Mouse (Mus musculus): ENCODE results near the gene 2310057J18Rik.
"Not testable (repeated sequence)": the region's sequence is repeated elsewhere in the genome, so short reads cannot be mapped to it uniquely, and the experiment has no call there.

Gene 2310057J18Rik

DNA sequence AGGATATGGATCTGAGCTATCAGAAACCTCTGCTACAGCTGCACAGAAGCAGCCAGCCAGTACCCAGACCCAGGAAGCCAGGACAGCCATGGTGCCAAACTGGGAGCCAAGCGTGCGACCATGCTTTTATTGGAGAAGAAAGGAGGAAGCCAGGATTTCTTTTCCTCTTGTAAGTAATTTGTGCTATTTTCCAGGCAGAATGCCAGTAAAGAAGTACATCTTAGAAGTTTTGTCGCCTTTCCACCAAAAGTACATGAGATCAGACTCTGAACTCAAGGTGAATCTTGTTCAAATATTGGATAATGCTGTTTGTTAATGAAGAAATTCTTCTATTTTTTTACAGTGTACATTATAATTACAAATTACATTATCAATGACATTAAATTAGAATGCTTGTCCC, at the start of gene 2310057J18Rik:
Gene 2310057J18Rik (minus strand): TSS at position 101 of the 400 bp plus-strand sequence.
- no peak for DNase-seq

DNA sequence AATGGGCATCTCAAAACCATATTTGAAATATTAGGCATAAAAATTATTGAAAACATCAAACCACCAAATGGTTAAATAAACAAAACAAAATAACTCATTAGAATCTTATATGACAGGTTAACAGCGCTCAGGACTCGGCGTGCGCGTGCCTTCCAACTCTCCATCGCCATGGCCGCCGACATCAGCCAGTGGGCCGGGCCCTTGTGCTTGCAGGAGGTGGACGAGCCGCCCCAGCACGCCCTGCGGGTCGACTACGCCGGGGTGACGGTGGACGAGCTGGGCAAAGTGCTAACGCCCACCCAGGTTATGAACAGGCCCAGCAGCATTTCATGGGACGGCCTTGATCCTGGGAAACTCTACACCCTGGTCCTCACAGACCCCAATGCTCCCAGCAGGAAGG, 43.9 kb upstream of the 2310057J18Rik start:
- DNase-seq = not testable (repeated sequence)

DNA sequence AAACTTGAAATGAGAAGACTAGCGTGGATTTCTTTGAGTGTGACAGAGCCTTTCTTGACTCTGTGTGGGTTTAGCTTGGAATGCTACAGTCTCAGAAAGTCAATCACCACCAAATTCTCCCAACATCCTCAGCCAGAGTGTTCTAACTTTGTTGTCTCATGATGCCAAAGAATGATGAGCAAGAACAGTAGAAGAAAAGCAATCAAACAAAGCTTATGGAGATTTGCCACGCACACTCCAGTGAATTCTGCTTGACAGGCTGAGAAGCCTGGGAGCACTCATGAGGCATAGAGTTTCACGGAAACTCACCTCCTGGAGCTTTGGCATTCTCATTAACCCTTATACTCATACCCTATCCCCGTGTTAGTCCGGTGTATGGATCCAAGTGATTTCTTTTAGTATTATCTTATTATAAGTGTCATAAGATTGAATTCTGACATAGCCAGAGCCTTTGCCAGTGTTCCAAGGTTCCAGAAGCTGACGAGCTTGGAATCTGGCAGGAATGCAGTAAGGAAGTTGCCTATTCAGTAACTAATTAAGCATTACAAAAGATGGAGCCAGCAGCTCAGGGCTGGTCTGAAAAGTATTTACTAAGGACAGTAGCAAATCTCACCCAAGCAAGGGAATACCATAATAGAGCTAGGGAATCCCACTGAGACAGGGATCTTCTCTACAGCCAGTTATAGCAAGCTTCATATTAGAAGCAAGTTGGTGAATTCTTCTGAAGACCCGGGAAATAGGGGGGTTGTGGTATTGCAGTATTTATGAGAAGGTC, 33.6 kb upstream of the 2310057J18Rik start:
- no peak for DNase-seq

DNA sequence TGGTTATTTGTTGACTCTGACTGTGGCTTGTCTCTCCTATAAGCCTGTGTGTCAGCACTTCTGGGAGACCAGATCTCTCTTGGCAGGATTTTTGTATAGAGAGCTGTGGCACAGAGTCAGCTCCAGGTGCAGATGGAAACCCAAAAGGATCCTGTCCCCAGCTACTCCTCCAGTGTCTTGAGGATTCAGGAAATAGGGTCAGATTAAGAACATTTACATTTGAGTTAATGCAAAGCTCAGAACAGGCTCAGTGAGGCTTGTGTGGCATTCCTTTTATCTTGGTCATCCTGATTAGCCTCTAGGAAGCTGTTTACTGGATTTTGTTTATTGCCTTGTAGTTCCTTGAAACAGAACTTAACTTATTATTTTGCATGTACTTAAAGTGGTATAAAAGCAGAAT, 11.7 kb upstream of the 2310057J18Rik start:
- no peak for DNase-seq

DNA sequence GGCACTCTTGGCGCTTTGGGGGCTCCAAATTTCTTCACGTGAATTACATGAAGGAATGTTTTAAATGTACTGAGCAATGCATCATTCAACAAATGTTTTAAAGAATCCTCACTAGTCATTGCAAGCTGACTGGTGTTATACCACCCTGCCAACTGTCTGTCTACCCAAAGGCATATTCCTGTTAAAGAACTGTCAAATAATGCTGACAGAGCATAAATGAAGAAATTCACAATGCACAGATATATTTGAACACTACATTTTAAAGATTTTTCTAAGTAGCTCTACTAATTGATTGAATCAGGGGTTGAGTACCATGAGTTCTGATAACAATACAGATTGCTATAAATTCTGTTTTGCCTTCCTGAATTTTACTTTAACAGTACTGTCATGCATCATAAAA, 2.9 kb upstream of the 2310057J18Rik start:
- no peak for DNase-seq

DNA sequence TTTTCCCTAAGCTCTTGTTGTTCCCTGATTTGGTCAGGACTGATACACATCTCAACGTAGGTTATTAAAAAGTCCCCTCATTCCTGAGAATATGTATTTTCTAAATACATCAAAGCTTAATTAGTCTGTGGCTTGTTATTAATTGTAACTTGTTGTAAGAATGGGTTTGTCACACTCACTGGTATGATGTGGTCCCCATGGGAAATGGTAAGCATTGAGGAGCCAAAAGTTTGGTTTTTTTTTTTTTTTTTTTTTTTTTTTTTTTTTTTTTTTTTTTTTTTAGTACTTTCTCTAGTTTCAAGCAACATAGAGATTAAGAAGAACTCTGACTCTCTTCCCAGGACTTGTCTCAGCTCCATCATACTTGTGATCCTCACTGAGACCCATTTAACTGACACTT, 17.9 kb downstream of the 2310057J18Rik start:
- no peak for DNase-seq

DNA sequence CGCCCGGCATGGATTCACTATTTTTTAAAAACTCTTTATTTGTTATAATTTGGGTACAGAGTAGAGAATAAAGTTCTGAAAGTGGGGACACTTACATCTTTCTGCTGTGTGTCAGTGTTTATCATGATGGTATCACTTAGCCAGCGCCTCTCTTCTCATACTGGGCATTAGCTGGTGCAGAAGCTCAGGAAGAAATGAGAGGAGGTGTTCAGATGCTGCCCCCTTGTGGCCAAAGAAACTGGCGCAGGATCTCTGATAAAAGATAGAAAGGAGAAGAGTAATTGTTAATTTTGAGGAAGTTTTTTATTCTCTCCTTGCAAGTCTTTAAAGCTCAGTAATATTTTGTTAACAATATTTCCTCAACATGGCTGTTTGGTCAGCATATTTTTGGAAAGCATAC, 31.0 kb downstream of the 2310057J18Rik start:
- DNase-seq = peak; percentile 77

DNA sequence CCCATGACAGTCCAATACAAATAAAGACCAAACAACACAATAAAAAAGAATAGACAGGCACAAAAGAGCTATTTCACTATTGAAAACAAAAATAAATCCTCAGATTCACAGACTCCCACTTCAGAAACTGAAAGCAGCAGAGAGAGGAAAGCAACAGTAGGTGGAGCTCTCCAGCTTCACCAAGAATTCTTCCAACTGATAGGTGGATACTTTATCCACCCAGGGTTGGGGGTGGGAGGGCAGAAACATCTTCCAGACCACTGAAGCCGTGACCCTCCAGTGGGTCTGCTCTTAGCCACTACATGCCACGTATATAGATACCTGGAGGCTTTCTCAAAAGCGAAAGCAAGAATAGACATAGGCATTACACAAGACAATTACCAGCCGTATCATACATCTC, 31.6 kb downstream of the 2310057J18Rik start:
- no peak for DNase-seq
